Mouse (Mus musculus): ENCODE data around the gene Auts2. TPM values are rescaled to one million over a fixed set of nuclear protein-coding genes. Genes with fewer than 3 reads are reported as not detected.

Auts2 gene
- polyA plus RNA-seq, 2 experiments: 38.3 to 50.8 TPM

GRCm38 (mm10) chr5:131558403-131559174, 984.6 kb downstream of the Auts2 start:
- Histone ChIP-seq H3K4me1 (ENCODE audit: control insufficient read depth, insufficient read depth, low read length) (peaks cover 6% of the 10 kb centered on the region; the same call in 1 of the 2 replicates), H3K4me3 (replicated peaks; ENCODE audit: low read length) (no peak overlapping the region), H3K4me2 (replicated peaks; ENCODE audit: low read depth, low read length, severe bottlenecking) (no peak overlapping the region), H3K9me3 (ENCODE audit: control insufficient read depth, low read length) (no peaks in the 10 kb centered on the region), H3K9ac (ENCODE audit: low read depth, low read length, severe bottlenecking) (no peak overlapping the region), H3K27me3 (ENCODE audit: control insufficient read depth, insufficient read depth, low read length) (no peaks in the 10 kb centered on the region), H3K27ac (replicated peaks; ENCODE audit: low read depth, low read length) (no peak overlapping the region), H3K36me3 (ENCODE audit: control insufficient read depth, insufficient read depth, low read length) (no peaks in the 10 kb centered on the region)
- no peak for TF ChIP-seq POLR2A (IDR thresholded peaks at IDR 0.05; ENCODE audit: borderline replicate concordance, extremely low read depth, insufficient read depth, insufficient read length)
- DNase-seq (ENCODE audit: low spot score) (no peak), ATAC-seq (ENCODE audit: low FRiP score, low read depth) (peak; percentile 26; the same call in 1 of the 2 replicates)
- WGBS: 54% methylated on average over 8 of the region's 8 CpGs

- WGBS: 59% methylated on average over 14 of the region's 14 CpGs
- no peak overlapping the region for H3K9ac ChIP-seq (ENCODE audit: low read depth, low read length, severe bottlenecking)
- peak; percentile 35 for DNase-seq (ENCODE audit: low spot score)
- no peak overlapping the region for H3K27ac ChIP-seq (replicated peaks; ENCODE audit: low read depth, low read length)
- H3K27me3 ChIP-seq (ENCODE audit: control insufficient read depth, insufficient read depth, low read length): no peaks in the 10 kb centered on the region
- H3K4me1 ChIP-seq (ENCODE audit: control insufficient read depth, insufficient read depth, low read length): peaks cover 9% of the 10 kb centered on the region
- H3K4me3 ChIP-seq (replicated peaks; ENCODE audit: low read length): no peak overlapping the region
- no peak for ATAC-seq (ENCODE audit: low FRiP score, low read depth)
- H3K36me3 ChIP-seq (ENCODE audit: control insufficient read depth, insufficient read depth, low read length): no peaks in the 10 kb centered on the region
- TF ChIP-seq POLR2A (IDR thresholded peaks at IDR 0.05; ENCODE audit: borderline replicate concordance, extremely low read depth, insufficient read depth, insufficient read length): no peak
- no peak overlapping the region for H3K4me2 ChIP-seq (replicated peaks; ENCODE audit: low read depth, low read length, severe bottlenecking)
- H3K9me3 ChIP-seq (ENCODE audit: control insufficient read depth, low read length): no peaks in the 10 kb centered on the region
Observed at GRCm38 (mm10) chr5:131557591-131558385, 985.4 kb downstream of the Auts2 start.

GRCm38 (mm10) chr5:131548932-131549563, 994.1 kb downstream of the Auts2 start:
- TF ChIP-seq POLR2A (IDR thresholded peaks at IDR 0.05; ENCODE audit: borderline replicate concordance, extremely low read depth, insufficient read depth, insufficient read length): no peak
- Histone ChIP-seq H3K27ac (replicated peaks; ENCODE audit: low read depth, low read length) (no peak overlapping the region), H3K4me1 (ENCODE audit: control insufficient read depth, insufficient read depth, low read length) (peaks cover 14% of the 10 kb centered on the region; the same call in 1 of the 2 replicates), H3K4me2 (replicated peaks; ENCODE audit: low read depth, low read length, severe bottlenecking) (no peak overlapping the region), H3K9ac (ENCODE audit: low read depth, low read length, severe bottlenecking) (no peak overlapping the region), H3K9me3 (ENCODE audit: control insufficient read depth, low read length) (no peaks in the 10 kb centered on the region), H3K36me3 (ENCODE audit: control insufficient read depth, insufficient read depth, low read length) (no peaks in the 10 kb centered on the region), H3K27me3 (ENCODE audit: control insufficient read depth, insufficient read depth, low read length) (no peaks in the 10 kb centered on the region), H3K4me3 (replicated peaks; ENCODE audit: low read length) (no peak overlapping the region)
- ATAC-seq (ENCODE audit: low FRiP score, low read depth) (no peak), DNase-seq (ENCODE audit: low spot score) (no peak)
- WGBS: 12% methylated on average over 17 of the region's 17 CpGs

- no peaks in the 10 kb centered on the region for H3K9me3 ChIP-seq (ENCODE audit: control insufficient read depth, low read length)
- H3K4me3 ChIP-seq (replicated peaks; ENCODE audit: low read length): no peak overlapping the region
- H3K9ac ChIP-seq (ENCODE audit: low read depth, low read length, severe bottlenecking): no peak overlapping the region
- no peaks in the 10 kb centered on the region for H3K27me3 ChIP-seq (ENCODE audit: control insufficient read depth, insufficient read depth, low read length)
- ATAC-seq (ENCODE audit: low FRiP score, low read depth): peak; percentile 30; the same call in 1 of the 2 replicates
- no peak overlapping the region for H3K4me2 ChIP-seq (replicated peaks; ENCODE audit: low read depth, low read length, severe bottlenecking)
- 61% methylated on average over 6 of the region's 6 CpGs for WGBS
- no peak for DNase-seq (ENCODE audit: low spot score)
- TF ChIP-seq POLR2A (IDR thresholded peaks at IDR 0.05; ENCODE audit: borderline replicate concordance, extremely low read depth, insufficient read depth, insufficient read length): no peak
- no peak overlapping the region for H3K27ac ChIP-seq (replicated peaks; ENCODE audit: low read depth, low read length)
- no peaks in the 10 kb centered on the region for H3K36me3 ChIP-seq (ENCODE audit: control insufficient read depth, insufficient read depth, low read length)
- H3K4me1 ChIP-seq (ENCODE audit: control insufficient read depth, insufficient read depth, low read length): peaks cover 13% of the 10 kb centered on the region; the same call in 1 of the 2 replicates
Observed at GRCm38 (mm10) chr5:131547926-131548325, 995.2 kb downstream of the Auts2 start.

GRCm38 (mm10) chr5:131546414-131546813, 996.7 kb downstream of the Auts2 start:
- H3K27me3 ChIP-seq (ENCODE audit: control insufficient read depth, insufficient read depth, low read length): no peaks in the 10 kb centered on the region
- H3K36me3 ChIP-seq (ENCODE audit: control insufficient read depth, insufficient read depth, low read length): no peaks in the 10 kb centered on the region
- WGBS: 20% methylated on average over 1 of the region's 1 CpGs
- ATAC-seq (ENCODE audit: low FRiP score, low read depth): no peak
- peak; percentile 34 for DNase-seq (ENCODE audit: low spot score)
- no peaks in the 10 kb centered on the region for H3K9me3 ChIP-seq (ENCODE audit: control insufficient read depth, low read length)
- no peak overlapping the region for H3K4me3 ChIP-seq (replicated peaks; ENCODE audit: low read length)
- no peak overlapping the region for H3K27ac ChIP-seq (replicated peaks; ENCODE audit: low read depth, low read length)
- H3K9ac ChIP-seq (ENCODE audit: low read depth, low read length, severe bottlenecking): no peak overlapping the region
- H3K4me1 ChIP-seq (ENCODE audit: control insufficient read depth, insufficient read depth, low read length): peaks cover 9% of the 10 kb centered on the region; the same call in 1 of the 2 replicates
- no peak for TF ChIP-seq POLR2A (IDR thresholded peaks at IDR 0.05; ENCODE audit: borderline replicate concordance, extremely low read depth, insufficient read depth, insufficient read length)
- no peak overlapping the region for H3K4me2 ChIP-seq (replicated peaks; ENCODE audit: low read depth, low read length, severe bottlenecking)

All from limb, embryonic 14.5 days (tissue).